Mouse (Mus musculus) cerebellum, adult 2 months (tissue): ENCODE results near the gene Psmd8. TPM values are rescaled to one million over a fixed set of nuclear protein-coding genes. Genes with fewer than 3 reads are reported as not detected.
A peak's percentile ranks its signal among the peaks of the same experiment; 100 is the strongest.

Experiments used
- DNase-seq, 2 experiments: peaks; one replicate each; pipeline ENCODE4 v3.0.0; 2021
- H3K27ac ChIP-seq: fragments of 200-500 bp; 2 replicates; pipeline ENCODE4 v1.5.1; 2012; ENCODE audit warnings: low read length, control low read depth, inconsistent platforms; ENCODE audit not compliant: insufficient read depth
- H3K27me3 ChIP-seq: fragments of 200-500 bp; 2 replicates; pipeline ENCODE4 v1.6.1; 2012; ENCODE audit warnings: inconsistent platforms, mild to moderate bottlenecking, low read length, moderate library complexity; ENCODE audit not compliant: control insufficient read depth, insufficient read depth
- H3K4me1 ChIP-seq: fragments of 200-500 bp; 2 replicates; pipeline ENCODE4 v1.6.1; 2011; ENCODE audit warnings: low read length; ENCODE audit not compliant: control insufficient read depth, insufficient read depth
- H3K4me3 ChIP-seq: fragments of 200-500 bp; replicated peaks from 2 replicates; pipeline ENCODE3; 2011; ENCODE audit warnings: mild to moderate bottlenecking, low read depth, low read length, control low read depth; ENCODE audit not compliant: insufficient read depth
- CTCF ChIP-seq: fragments of 200-500 bp; IDR thresholded peaks from 2 replicates; pipeline ENCODE4 v1.5.1; 2011; ENCODE audit warnings: low read depth, mild to moderate bottlenecking, control low read depth, low read length, moderate library complexity, borderline replicate concordance; ENCODE audit not compliant: insufficient read depth
- POLR2A ChIP-seq: fragments of 200-500 bp; IDR thresholded peaks from 2 replicates; pipeline ENCODE4 v1.6.1; 2011; ENCODE audit warnings: low read length, control low read depth, borderline replicate concordance; ENCODE audit not compliant: insufficient read depth
- WGBS: fragments of 180-500 bp; shearing (Covaris S2); methylation state at CpG from one replicate; pipeline ENCODE4 v1.1.7; 2018; 5-methylcytosine and 5-hydroxymethylcytosine counted together
- polyA plus RNA-seq: library from polyadenylated mRNA; depleted of rRNA; stranded (reverse); fragments of >200 nt; gene quantifications from 2 replicates; pipeline ENCODE4 v1.2.3, GENCODE M21; 2012; rRNA removed

Psmd8 gene
- polyA plus RNA-seq, 1 experiment, result 239 TPM

DNA sequence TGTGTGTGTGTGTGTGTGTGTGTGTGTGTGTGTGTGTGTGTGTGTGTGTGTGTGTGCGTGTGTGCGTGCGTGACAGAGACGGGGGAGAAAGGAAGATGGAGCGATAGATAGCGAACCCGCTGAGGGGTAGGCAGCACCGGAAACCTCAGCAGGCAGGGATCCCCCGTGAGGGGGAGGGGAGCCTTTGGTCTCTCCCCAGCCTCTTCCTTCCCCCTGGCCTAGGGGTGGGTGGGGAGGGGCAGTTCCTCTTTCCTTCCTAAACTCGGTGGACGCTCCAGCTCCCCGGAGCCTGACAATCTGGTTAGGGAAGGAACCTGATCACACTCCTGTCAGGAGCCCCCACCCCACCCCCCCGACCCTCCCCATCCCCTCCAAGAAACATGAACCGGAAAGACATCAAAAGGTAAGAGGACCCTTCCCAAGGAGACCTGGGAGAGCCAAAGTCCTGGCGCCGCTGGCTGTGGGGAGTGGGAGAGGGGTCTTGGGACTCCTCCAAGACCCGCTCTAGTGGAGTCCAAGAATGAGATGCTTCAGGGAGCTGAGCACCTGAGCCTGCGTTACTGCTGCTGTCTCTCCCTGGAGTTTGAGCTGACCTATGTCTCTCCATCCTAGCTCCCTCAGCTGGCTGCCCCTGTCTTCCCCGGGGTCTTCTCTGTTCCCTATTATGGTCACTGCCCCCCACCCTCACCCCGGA lies 45.7 kb downstream of the Psmd8 start, which contains the start of gene Rasgrp4:
Rasgrp4 (plus strand) TSS at position 159 of the 694 bp plus-strand sequence.
- WGBS, result 0% methylated on average over 12 of the region's 20 CpGs
- Histone ChIP-seq H3K4me3 (no peak within 1 kb of the TSS), H3K27ac (no peak within 1 kb of the TSS), H3K4me1 (no peaks in the 10 kb centered on the region), H3K27me3 (peaks cover 2% of the 10 kb centered on the region; the same call in 1 of the 2 replicates)
- no peak for DNase-seq
- TF ChIP-seq POLR2A (no peak), CTCF (no peak)

DNA sequence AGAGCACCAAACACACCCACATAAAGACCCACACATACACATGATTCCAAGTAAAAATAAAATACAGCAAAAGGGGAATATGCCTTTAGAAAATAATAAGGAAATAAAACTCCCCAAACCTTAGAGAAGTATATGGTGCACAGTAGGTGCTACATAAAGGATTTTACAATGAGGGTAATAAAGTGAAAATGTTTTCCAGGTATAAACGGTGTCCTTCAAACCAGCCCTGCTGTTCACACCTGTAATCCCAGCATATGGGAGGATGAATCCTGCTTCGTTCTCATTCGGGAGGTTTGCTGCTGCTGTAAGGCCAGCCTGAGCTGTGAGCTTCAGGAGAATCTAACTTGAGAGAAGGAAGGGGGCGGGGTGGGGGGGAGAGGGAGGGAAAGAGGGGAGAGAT lies 46.3 kb downstream of the Psmd8 start:
- H3K4me3 ChIP-seq, result no peak overlapping the region
- no peak for DNase-seq
- H3K4me1 ChIP-seq, result no peaks in the 10 kb centered on the region
- peaks cover 2% of the 10 kb centered on the region; the same call in 1 of the 2 replicates for H3K27me3 ChIP-seq
- 21% methylated on average over 4 of the region's 4 CpGs for WGBS
- TF ChIP-seq POLR2A, result no peak
- no peak for TF ChIP-seq CTCF
- no peak overlapping the region for H3K27ac ChIP-seq

DNA sequence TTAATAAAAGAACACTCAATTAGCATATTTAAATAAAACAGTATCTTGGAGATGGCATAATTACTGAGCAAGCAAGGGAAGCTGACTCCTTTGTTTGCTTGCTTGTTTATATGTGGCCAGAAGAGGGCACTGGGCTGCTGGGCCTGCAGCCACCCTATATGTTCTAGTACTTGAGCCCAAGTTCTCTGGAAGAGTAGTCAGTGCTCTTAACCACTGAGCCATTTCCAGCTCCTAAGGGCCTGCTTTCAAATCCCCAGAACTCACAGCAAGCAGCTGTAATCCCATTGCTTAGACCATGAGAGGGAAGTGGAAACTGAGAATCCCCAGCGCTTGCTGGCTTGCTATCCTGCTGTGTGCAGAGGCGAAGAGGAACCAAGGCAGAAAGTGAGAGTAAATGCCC lies 51.8 kb downstream of the Psmd8 start:
- Histone ChIP-seq H3K4me3 (no peak overlapping the region), H3K4me1 (0 out of 2 replicates have a peak, but pooled peaks cover 2% of the 10 kb centered on the region), H3K27ac (no peak overlapping the region), H3K27me3 (peaks cover 3% of the 10 kb centered on the region; the same call in 1 of the 2 replicates)
- no peak for DNase-seq
- no peak for TF ChIP-seq POLR2A
- TF ChIP-seq CTCF, result peak; percentile 33; the same call in 1 of the 2 replicates
- 70% methylated on average over 2 of the region's 2 CpGs for WGBS

DNA sequence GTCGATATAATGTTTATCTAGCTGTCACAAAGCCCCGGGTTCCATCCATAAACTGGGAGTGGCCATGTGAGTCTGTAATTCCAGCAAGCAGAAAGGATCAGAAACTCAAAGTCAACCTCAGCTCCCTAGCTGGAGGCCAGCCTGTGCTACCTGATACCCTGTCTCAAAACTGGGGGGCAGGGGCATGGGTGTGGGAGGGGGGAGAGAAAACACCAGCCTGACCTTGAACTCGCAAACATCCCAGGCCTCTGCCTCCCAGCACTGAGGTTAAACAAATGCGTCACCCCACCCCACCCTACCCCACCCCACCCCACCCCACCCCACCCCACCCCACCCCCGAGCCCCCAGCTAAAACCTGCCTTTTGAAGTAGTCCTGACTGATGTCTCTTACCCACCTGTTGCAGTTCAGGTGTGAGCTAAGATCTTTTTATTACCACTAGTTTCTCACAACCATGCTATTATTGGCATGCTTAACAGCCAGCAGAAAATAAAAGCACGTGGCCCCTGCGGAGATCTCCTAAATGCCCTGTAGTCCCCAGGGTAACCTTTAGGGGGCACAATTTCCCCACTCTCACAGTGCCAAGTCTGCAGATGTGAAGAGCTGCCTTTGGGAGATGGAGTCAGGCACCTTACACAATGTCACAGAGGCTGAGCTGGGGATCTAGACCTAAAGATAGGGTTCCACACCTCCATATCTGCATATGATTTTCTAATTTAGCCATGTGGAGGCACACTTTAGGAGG lies 54.2 kb downstream of the Psmd8 start:
- Histone ChIP-seq H3K4me1 (0 out of 2 replicates have a peak, but pooled peaks cover 2% of the 10 kb centered on the region), H3K4me3 (no peak overlapping the region), H3K27me3 (peaks cover 3% of the 10 kb centered on the region; the same call in 1 of the 2 replicates), H3K27ac (no peak overlapping the region)
- TF ChIP-seq CTCF, result peak; percentile 41; the same call in 1 of the 2 replicates
- no peak for TF ChIP-seq POLR2A
- peak; percentile 21 to 51 for DNase-seq
- WGBS, result 40% methylated on average over 7 of the region's 7 CpGs

DNA sequence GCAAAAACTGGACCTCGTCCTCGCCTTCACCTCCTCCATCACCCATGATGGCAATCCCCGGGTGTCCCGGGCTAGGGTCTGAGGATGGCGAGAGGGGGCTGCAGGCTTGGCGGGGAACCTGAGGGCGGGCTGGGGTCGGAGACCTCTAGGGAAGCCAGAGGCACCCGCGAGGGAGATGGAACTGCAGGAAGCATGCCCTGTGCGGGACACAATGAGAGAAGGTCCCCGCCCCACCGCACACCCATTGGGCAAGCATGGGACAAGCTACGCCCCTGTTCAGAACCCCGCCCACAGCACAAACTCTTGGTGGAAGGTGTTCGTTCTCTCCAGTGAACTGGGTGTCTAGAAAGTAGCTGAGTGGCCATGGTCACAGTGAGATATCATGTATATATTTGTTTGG lies 55.5 kb downstream of the Psmd8 start, which contains the start of gene Ryr1:
Ryr1 (minus strand) TSS at position 210 of the 400 bp plus-strand sequence.
- Histone ChIP-seq H3K27me3 (peaks cover 3% of the 10 kb centered on the region; the same call in 1 of the 2 replicates), H3K4me3 (no peak within 1 kb of the TSS), H3K4me1 (0 out of 2 replicates have a peak, but pooled peaks cover 2% of the 10 kb centered on the region), H3K27ac (no peak within 1 kb of the TSS)
- no peak for TF ChIP-seq CTCF
- no peak for TF ChIP-seq POLR2A
- 1% methylated on average over 16 of the region's 16 CpGs for WGBS
- no peak for DNase-seq

Other genes starting within 250 kb of the Psmd8 start
- 129 and 135 TPM in 2 replicates for gene Actn4, start 218.4 kb downstream of the Psmd8 start, polyA plus RNA-seq
- 322 and 331 TPM in 2 replicates for gene Eif3k, start 198.8 kb downstream of the Psmd8 start, polyA plus RNA-seq
- gene Map4k1, start 198.7 kb downstream of the Psmd8 start, polyA plus RNA-seq, result 1.2 and 1.3 TPM in 2 replicates
- gene Ryr1, start 55.5 kb downstream of the Psmd8 start, polyA plus RNA-seq, result 9.5 and 12.1 TPM in 2 replicates
- gene Rasgrp4, start 45.9 kb downstream of the Psmd8 start, polyA plus RNA-seq, result 1.2 and 1.5 TPM in 2 replicates
- 76.2 and 81.4 TPM in 2 replicates for gene Fam98c, start 24.5 kb downstream of the Psmd8 start, polyA plus RNA-seq
- gene Ggn, start 10.5 kb downstream of the Psmd8 start, polyA plus RNA-seq, result 0.86 and 1.1 TPM in 2 replicates
- 22.5 and 25.4 TPM in 2 replicates for gene Spred3, start 10.3 kb downstream of the Psmd8 start, polyA plus RNA-seq
- 1.0 and 1.2 TPM in 2 replicates for gene Catsperg1, start 33.3 kb upstream of the Psmd8 start, polyA plus RNA-seq
- gene Kcnk6, start 51.8 kb upstream of the Psmd8 start, polyA plus RNA-seq, result 0.57 and 0.62 TPM in 2 replicates
- gene Yif1b, start 57.6 kb upstream of the Psmd8 start, polyA plus RNA-seq, result 131 and 143 TPM in 2 replicates
- 0.38 and 0.48 TPM in 2 replicates for gene 2200002D01Rik, start 67.8 kb upstream of the Psmd8 start, polyA plus RNA-seq
- 46.2 and 54.9 TPM in 2 replicates for gene Spint2, start 101.2 kb upstream of the Psmd8 start, polyA plus RNA-seq
- 81.8 and 99.7 TPM in 2 replicates for gene Ppp1r14a, start 108.6 kb upstream of the Psmd8 start, polyA plus RNA-seq
- 28.3 and 29.8 TPM in 2 replicates for gene Dpf1, start 123.2 kb upstream of the Psmd8 start, polyA plus RNA-seq